Mouse (Mus musculus) cortical plate, adult 2 months (tissue): ENCODE data around the gene Rbm43.

Source experiments
- CTCF ChIP-seq: fragments of 200-500 bp; IDR thresholded peaks from 2 replicates; pipeline ENCODE4 v1.5.1; 2011; ENCODE audit warnings: mild to moderate bottlenecking, control low read depth, low read length; ENCODE audit not compliant: insufficient read depth; ENCODE audit errors: extremely low read depth
- POLR2A ChIP-seq: fragments of 200-500 bp; IDR thresholded peaks from 2 replicates; pipeline ENCODE4 v1.6.1; 2011; ENCODE audit warnings: mild to moderate bottlenecking, low read length, control low read depth; ENCODE audit not compliant: insufficient read depth; ENCODE audit errors: extremely low read depth

DNA sequence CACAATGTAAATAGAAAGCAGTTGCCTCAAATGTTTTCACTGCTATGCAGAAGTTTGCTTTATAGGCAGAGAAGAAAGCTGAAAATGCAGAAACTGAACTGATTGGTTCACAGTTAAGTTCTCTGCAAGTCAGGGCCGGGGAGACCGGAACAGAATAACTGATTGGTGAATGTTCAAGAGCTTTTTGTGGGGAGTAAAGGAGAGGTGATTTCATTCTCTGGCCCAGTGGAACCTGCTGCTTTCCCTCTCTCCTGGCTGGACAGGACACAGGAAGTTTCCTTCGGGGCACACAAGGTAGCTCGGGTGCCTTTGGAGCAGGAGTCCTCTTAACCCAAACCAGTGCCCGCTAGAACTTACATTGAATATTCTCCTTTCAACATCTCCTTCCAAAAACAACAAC, 37.2 kb upstream of the Rbm43 start:
- TF ChIP-seq CTCF = no peak
- no peak for TF ChIP-seq POLR2A
